Mouse (Mus musculus) hindbrain, embryonic 10.5 days (tissue): ENCODE data around the gene Tmbim7. TPM values are rescaled to one million over a fixed set of nuclear protein-coding genes. Genes with fewer than 3 reads are reported as not detected.
"Not testable (repeated sequence)": the region's sequence is repeated elsewhere in the genome, so short reads cannot be mapped to it uniquely, and the experiment has no call there.

Experiments
- DNase-seq: peaks from one replicate; pipeline ENCODE4 v3.0.0-alpha.2; 2017; ENCODE audit warnings: low spot score
- H3K27ac ChIP-seq: fragments of 300-500 bp; sonication (generic); 2 replicates; pipeline ENCODE4 v1.5.1; 2016; ENCODE audit warnings: mild to moderate bottlenecking, moderate library complexity
- H3K27me3 ChIP-seq: fragments of 300-500 bp; sonication (generic); 2 replicates; pipeline ENCODE4 v1.6.1; 2016; ENCODE audit warnings: mild to moderate bottlenecking; ENCODE audit not compliant: poor library complexity, insufficient read depth, severe bottlenecking
- H3K36me3 ChIP-seq: fragments of 300-500 bp; sonication (generic); 2 replicates; pipeline ENCODE4 v1.6.1; 2016; ENCODE audit warnings: mild to moderate bottlenecking, moderate library complexity
- H3K4me1 ChIP-seq: fragments of 300-500 bp; sonication (generic); replicated peaks from 2 replicates; pipeline ENCODE4 v1.6.1; 2016; ENCODE audit warnings: mild to moderate bottlenecking
- H3K4me3 ChIP-seq: fragments of 300-500 bp; sonication (generic); 2 replicates; pipeline ENCODE4 v1.5.1; 2016; ENCODE audit warnings: mild to moderate bottlenecking, moderate library complexity
- H3K9me3 ChIP-seq: fragments of 300-500 bp; sonication (generic); 2 replicates; pipeline ENCODE4 v1.6.1; 2016; ENCODE audit warnings: mild to moderate bottlenecking, moderate library complexity
- WGBS: fragments of 180-500 bp; shearing (Covaris S2); methylation state at CpG from one replicate; pipeline ENCODE4 v1.1.7; 2016; 5-methylcytosine and 5-hydroxymethylcytosine counted together
- polyA plus RNA-seq: library from polyadenylated mRNA; unstranded; fragments of >200 nt; fragmentation: Nextera tagmentation; extraction: Ambion mirVana; gene quantifications from 2 replicates; pipeline ENCODE4 v1.2.1, GENCODE M21; 2016

Gene Tmbim7
- polyA plus RNA-seq, 1 experiment from 2014 or later, result not detected

GRCm38 (mm10) chr5:3646539-3646938 lies 4.4 kb upstream of the Tmbim7 start:
- Histone ChIP-seq H3K4me1 (peaks cover 14% of the 10 kb centered on the region), H3K9me3 (0 out of 2 replicates have a peak, but pooled peaks cover 5% of the 10 kb centered on the region), H3K36me3 (peaks cover 39% of the 10 kb centered on the region), H3K27ac (peak overlapping the region; percentile 95), H3K27me3 (no peaks in the 10 kb centered on the region), H3K4me3 (peak overlapping the region; percentile 91)
- WGBS, result 33% methylated on average over 6 of the region's 6 CpGs
- DNase-seq, result no peak

DNA sequence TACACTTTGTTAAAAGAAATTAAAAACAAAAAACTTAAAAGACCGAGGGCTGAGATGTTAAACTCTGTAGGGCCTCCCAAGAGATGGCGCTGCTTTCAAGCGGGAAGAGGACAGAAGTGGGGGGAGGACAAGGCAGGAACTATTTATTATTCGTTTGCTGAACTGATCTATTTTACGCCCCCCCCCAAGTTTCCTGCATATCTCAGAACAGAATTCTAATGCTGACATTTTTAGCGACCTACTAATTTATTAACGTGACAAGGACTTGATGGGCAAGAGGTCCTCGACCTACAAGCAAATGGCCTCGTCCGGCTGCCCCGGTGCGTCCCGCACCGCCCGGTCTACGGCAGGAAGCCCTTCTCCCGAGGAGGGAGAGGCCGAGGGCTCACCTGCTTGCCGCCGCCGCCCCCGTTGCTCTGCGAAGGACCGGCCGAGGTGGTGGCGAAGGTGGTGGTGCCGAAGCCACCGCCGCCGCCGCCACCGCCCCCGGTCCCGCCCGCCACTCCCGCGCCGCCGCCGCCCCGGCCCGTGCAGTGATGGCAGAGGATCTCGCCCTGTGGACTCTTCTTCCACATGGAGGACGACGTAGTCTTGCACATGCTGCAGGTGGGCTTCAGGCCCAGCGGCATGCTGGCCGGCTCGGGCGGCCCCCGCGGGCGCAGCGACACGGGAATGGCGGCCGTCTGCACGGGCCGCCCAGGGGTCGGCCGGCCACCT lies 3.8 kb upstream of the Tmbim7 start:
- H3K27me3 ChIP-seq, result no peaks in the 10 kb centered on the region
- peaks cover 33% of the 10 kb centered on the region for H3K36me3 ChIP-seq
- peak overlapping the region; percentile 91 for H3K4me3 ChIP-seq
- under 1% methylated on average over 59 of the region's 60 CpGs for WGBS
- DNase-seq, result no peak
- H3K27ac ChIP-seq, result peak overlapping the region; percentile 95
- H3K9me3 ChIP-seq, result 0 out of 2 replicates have a peak, but pooled peaks cover 5% of the 10 kb centered on the region
- peaks cover 14% of the 10 kb centered on the region for H3K4me1 ChIP-seq

DNA sequence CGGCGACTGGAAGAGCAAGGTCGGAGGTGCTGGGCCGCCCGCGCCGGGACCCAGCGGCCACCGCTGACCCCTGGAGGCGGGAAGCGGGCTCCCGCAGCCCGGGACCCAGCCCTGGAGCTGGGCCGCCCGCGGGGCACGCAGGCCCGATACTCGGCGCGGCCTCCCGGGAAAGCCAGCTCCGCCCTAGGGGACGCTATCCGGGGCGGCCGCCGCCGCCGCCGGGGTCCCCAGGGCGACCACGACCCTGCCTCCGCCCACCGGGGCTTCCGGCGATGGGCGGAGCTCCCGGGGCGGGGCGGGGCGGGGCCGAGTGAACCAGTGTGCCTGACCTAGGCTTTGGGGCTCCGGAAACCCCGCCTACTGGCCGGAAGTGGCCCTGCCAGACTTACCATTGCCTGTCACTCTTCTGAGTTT lies 3.3 kb upstream of the Tmbim7 start:
- peak; percentile 93 for DNase-seq
- H3K4me3 ChIP-seq, result peak overlapping the region; percentile 91
- H3K27ac ChIP-seq, result peak overlapping the region; percentile 95
- H3K4me1 ChIP-seq, result peaks cover 14% of the 10 kb centered on the region
- under 1% methylated on average over 45 of the region's 46 CpGs for WGBS
- H3K27me3 ChIP-seq, result no peaks in the 10 kb centered on the region
- 0 out of 2 replicates have a peak, but pooled peaks cover 5% of the 10 kb centered on the region for H3K9me3 ChIP-seq
- peaks cover 27% of the 10 kb centered on the region for H3K36me3 ChIP-seq

DNA sequence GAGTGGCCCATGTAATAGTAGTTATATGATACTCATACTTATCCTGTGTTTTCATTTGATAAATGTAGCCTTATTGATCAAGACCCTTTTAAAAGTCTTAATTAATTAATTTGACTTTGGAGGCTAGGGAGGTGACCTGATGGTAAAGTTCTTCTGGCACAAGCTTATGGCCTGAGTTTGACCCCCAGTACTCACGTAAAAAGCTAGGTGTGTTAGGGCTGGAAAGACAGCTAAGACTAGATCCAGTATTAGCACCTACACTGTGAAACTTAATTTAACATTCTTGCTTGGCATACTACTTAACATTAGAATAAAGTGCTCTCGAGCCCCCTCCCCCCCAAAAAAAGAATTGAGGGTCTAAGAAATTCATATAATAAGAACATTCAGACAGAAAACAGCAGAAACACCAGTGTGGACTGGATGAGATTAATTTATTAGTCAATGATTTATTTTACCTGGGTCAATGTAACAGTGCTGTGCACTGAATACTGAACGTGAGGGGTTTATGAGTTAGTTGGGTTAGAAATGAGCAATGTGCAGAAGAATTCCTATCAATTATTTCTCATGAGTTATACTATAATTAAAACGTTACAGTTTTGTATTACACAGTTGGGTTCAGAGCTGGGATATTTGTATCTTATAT lies 2.7 kb upstream of the Tmbim7 start:
- H3K27me3 ChIP-seq, result no peaks in the 10 kb centered on the region
- H3K4me1 ChIP-seq, result peaks cover 14% of the 10 kb centered on the region
- peaks cover 21% of the 10 kb centered on the region for H3K36me3 ChIP-seq
- WGBS, result 60% methylated on average over 4 of the region's 4 CpGs
- no peak overlapping the region; the same call in 1 of the 2 replicates for H3K27ac ChIP-seq
- H3K9me3 ChIP-seq, result 0 out of 2 replicates have a peak, but pooled peaks cover 5% of the 10 kb centered on the region
- peak overlapping the region; percentile 91 for H3K4me3 ChIP-seq
- DNase-seq, result no peak

GRCm38 (mm10) chr5:3648849-3649210 lies 2.2 kb upstream of the Tmbim7 start:
- 75% methylated on average over 4 of the region's 4 CpGs for WGBS
- no peak overlapping the region for H3K27ac ChIP-seq
- peaks cover 14% of the 10 kb centered on the region for H3K4me1 ChIP-seq
- H3K9me3 ChIP-seq, result 0 out of 2 replicates have a peak, but pooled peaks cover 5% of the 10 kb centered on the region
- no peak for DNase-seq
- H3K4me3 ChIP-seq, result no peak overlapping the region
- no peaks in the 10 kb centered on the region for H3K27me3 ChIP-seq
- H3K36me3 ChIP-seq, result peaks cover 16% of the 10 kb centered on the region

GRCm38 (mm10) chr5:3651621-3652020 lies 640 bp downstream of the Tmbim7 start:
- Histone ChIP-seq H3K27me3 (no peaks in the 10 kb centered on the region), H3K9me3 (0 out of 2 replicates have a peak, but pooled peaks cover 5% of the 10 kb centered on the region), H3K27ac (no peak overlapping the region), H3K4me1 (peaks cover under 1% of the 10 kb centered on the region), H3K4me3 (no peak overlapping the region), H3K36me3 (no peaks in the 10 kb centered on the region)
- no peak for DNase-seq
- WGBS, result 89% methylated on average over 5 of the region's 5 CpGs

DNA sequence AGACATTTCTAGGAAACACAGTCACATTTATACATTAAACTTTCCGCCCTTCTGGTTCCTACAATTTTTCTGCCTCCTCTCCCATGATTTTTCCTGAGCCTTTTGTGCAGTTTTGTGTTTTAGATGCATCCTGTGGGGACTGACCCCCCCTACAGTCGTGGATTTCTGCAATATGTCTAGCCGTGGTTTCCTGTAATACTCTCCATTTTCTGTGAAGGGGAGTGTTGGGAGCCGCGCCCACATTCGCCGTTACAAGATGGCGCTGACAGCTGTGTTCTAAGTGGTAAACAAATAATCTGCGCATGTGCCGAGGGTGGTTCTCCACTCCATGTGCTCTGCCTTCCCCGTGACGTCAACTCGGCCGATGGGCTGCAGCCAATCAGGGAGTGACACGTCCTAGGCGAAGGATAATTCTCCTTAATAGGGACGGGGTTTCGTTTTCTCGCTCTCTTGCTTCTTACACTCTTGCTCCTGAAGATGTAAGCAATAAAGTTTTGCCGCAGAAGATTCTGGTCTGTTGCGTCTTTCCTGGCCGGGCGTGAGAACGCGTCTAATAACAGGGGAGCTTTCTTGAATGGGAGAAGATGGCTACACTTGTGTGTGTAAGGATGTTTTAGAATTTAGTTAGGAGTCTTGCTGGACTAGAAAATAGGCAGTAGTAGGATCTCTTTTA lies 2.1 kb downstream of the Tmbim7 start:
- H3K36me3 ChIP-seq, H3K27me3 ChIP-seq, H3K4me3 ChIP-seq, H3K9me3 ChIP-seq, DNase-seq, H3K27ac ChIP-seq, H3K4me1 ChIP-seq: not testable (repeated sequence)
- 95% methylated on average over 19 of the region's 25 CpGs for WGBS

GRCm38 (mm10) chr5:3653801-3654200 lies 2.8 kb downstream of the Tmbim7 start:
- no peak overlapping the region for H3K4me3 ChIP-seq
- H3K27me3 ChIP-seq, result no peaks in the 10 kb centered on the region
- H3K4me1 ChIP-seq, result no peaks in the 10 kb centered on the region
- no peak for DNase-seq
- H3K36me3 ChIP-seq, result no peaks in the 10 kb centered on the region
- H3K27ac ChIP-seq, result no peak overlapping the region
- WGBS, result 92% methylated on average over 4 of the region's 4 CpGs
- H3K9me3 ChIP-seq, result no peaks in the 10 kb centered on the region

- DNase-seq, result no peak
- WGBS, result 83% methylated on average over 5 of the region's 5 CpGs
- Histone ChIP-seq H3K27me3 (no peaks in the 10 kb centered on the region), H3K4me3 (no peak within 1 kb of the TSS), H3K36me3 (no peaks in the 10 kb centered on the region), H3K27ac (no peak within 1 kb of the TSS), H3K9me3 (no peaks in the 10 kb centered on the region), H3K4me1 (no peaks in the 10 kb centered on the region)
These were observed 6.1 kb downstream of the Tmbim7 start, which contains the start of gene Gatad1 for GRCm38 (mm10) chr5:3657085-3657484. Gatad1 (minus strand) TSS chr5:3657185.

- no peaks in the 10 kb centered on the region for H3K9me3 ChIP-seq
- no peaks in the 10 kb centered on the region for H3K36me3 ChIP-seq
- H3K27me3 ChIP-seq, result no peaks in the 10 kb centered on the region
- no peak overlapping the region for H3K27ac ChIP-seq
- no peak overlapping the region for H3K4me3 ChIP-seq
- no peaks in the 10 kb centered on the region for H3K4me1 ChIP-seq
- WGBS, result 91% methylated on average over 2 of the region's 2 CpGs
- DNase-seq, result no peak
These were observed 14.2 kb downstream of the Tmbim7 start for GRCm38 (mm10) chr5:3665225-3665624.

GRCm38 (mm10) chr5:3666585-3666984 lies 15.6 kb downstream of the Tmbim7 start:
- Histone ChIP-seq H3K27ac (no peak overlapping the region), H3K4me1 (no peaks in the 10 kb centered on the region), H3K36me3 (no peaks in the 10 kb centered on the region), H3K4me3 (no peak overlapping the region), H3K27me3 (no peaks in the 10 kb centered on the region), H3K9me3 (no peaks in the 10 kb centered on the region)
- WGBS, result 86% methylated on average over 12 of the region's 12 CpGs
- no peak for DNase-seq

DNA sequence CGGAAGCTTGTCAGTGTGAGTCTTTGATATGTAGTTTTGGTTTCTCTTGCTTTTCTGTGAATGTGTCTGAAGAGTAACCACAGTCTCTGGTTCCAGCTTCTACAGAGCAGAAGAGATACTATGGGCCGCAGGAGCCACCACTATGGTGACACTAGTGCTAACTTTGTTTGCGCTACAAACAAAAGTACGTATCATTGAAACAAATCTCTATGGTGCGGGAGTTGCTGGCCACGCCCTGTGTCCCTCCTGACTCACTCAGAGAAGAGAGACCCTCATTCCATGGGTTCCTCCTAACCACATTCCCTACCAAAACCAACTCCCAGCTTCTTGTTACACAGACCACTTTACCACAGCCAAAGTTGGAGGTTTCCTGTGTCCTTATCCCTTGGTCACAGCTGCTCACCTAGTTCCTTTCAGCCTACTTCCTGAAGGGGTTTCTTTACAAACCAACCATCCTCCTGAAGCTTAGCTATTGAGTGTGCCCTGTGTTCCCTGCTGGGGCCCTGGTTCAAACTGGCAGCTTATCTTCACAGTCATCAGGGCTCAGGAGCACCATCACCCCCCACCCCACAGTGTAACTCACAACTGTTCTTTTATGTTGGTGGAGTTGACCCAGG lies 19.1 kb downstream of the Tmbim7 start:
- Histone ChIP-seq H3K27me3 (no peaks in the 10 kb centered on the region), H3K36me3 (no peaks in the 10 kb centered on the region), H3K27ac (no peak overlapping the region), H3K4me1 (no peaks in the 10 kb centered on the region), H3K4me3 (no peak overlapping the region), H3K9me3 (no peaks in the 10 kb centered on the region)
- 90% methylated on average over 6 of the region's 6 CpGs for WGBS
- DNase-seq, result no peak
